Mouse (Mus musculus) spleen, adult 12 weeks (tissue): ENCODE results near the gene Tjp3.
"Not testable (repeated sequence)": the region's sequence is repeated elsewhere in the genome, so short reads cannot be mapped to it uniquely, and the experiment has no call there.

Experiments used
- DNase-seq: peaks from one replicate; pipeline ENCODE4 v3.0.0; 2022; ENCODE audit warnings: low spot score

Gene Tjp3

DNA sequence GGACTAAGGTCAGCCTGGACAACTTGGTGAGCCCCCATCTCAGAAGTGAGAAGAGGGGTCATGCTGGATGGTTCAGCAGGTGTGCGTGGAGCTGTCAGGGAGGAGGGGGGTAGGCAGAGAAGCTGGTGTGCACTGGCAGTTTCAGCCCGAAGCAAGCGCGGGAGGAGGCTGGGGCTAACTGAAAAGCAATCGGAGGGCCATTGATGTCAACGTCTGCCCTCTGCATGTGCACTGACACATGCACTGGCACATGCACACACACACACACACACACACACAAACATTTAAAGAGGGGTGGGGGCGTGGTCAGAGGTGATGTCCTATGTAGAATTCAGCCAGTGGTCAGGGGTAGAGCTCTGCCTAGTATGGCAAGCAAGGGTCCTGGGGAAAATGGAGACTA is 59.9 kb downstream of the Tjp3 start:
- DNase-seq, result no peak

- DNase-seq, result no peak
Observed at GRCm38 (mm10) chr10:81230438-81231332, 60.7 kb downstream of the Tjp3 start, which contains the start of gene Atcay. Gene Atcay (minus strand): TSS chr10:81230833.

DNA sequence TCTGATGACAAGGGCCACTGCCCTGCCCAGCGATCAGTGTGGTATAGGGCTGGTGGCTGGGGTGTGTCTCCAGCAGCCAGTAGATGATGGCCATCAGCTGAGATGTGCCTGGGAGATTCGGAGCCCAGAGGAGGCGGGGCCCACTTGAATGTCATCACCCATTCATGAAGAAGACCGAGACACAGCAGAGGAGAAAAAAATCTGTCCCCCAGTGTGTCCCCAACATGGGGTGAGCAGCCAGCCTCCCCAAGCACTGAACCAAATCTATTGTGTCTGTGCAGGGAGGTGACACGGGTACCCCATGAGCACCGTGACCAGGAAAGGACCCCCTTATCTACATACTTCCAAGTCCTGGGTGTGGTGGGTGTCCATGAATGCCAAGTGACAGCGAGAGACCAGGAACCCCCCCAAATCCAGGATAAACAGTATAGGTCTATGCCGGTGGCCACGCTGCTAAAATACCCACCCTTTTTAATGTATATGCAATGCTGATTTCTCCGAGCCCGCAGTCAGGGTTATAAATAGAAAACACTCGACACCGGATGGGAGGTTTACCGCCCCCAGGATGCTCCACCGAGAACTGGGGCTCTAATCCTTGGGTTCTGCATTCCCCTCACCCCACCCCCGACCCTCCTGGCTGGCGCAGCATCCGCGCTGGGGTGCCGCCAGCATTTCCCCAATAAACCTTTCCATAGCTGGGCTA is 61.5 kb downstream of the Tjp3 start:
- no peak for DNase-seq

DNA sequence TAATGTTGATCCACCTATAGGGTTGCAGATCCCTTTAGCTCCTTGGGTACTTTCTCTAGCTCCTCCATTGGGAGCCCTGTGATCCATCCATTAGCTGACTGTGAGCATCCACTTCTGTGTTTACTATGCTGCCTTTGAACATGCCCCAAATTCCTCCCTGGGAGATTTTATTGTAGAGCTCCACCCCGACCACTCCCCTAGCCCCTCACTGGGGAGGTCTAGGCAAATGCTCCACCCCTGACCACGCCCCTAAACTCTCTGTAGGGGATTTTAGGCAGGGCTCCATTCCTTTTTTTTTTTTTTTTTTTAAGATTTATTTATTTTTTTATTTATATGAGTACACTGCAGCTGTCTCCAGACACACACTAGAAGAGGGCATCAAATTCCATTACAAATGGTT is 67.7 kb downstream of the Tjp3 start:
- not testable (repeated sequence) for DNase-seq
